Mouse (Mus musculus) erythroblast, embryonic 14.5 days (primary cell): ENCODE measurements around the gene Golm1.

Experiments used
- GATA1 ChIP-seq: IDR thresholded peaks from 2 replicates; pipeline ENCODE4 v1.6.1; 2012; ENCODE audit warnings: low read length, inconsistent platforms, mixed read lengths
- TAL1 ChIP-seq: IDR thresholded peaks from 3 replicates; pipeline ENCODE4 v1.6.1; 2012; ENCODE audit warnings: low read length, inconsistent platforms, mixed read lengths

- TF ChIP-seq TAL1 = no peak
- TF ChIP-seq GATA1 = no peak
Observed at GRCm38 (mm10) chr13:59675151-59676011, at the start of gene Golm1.
